ENCODE assay signal across 1 mouse cellular context in genomic region chr9:44406906-44407751, GRCm38 (mm10).
TF ChIP-seq lines count a peak whose summit lies in the region.

Gene Rps25, plus strand, starts transcription at chr9:44407139.
Gene Trappc4, minus strand, starts transcription at chr9:44407600.

TF ChIP-seq in MEL, 35 proteins besides CTCF, POLR2A, EP300 and RAD21 (continued from another document):
- TF ChIP-seq ZNF384 (IDR thresholded peaks at IDR 0.05; ENCODE audit: low read depth, low read length): no peak
- TF ChIP-seq USF2 (IDR thresholded peaks at IDR 0.05; ENCODE audit: borderline replicate concordance in 1 of 2, insufficient read depth in 1 of 2, low read depth in 1 of 2, low read length in 2 of 2): no peak
- 0 out of 2 replicates have a peak, but pooled peaks have one; percentile 33 for TF ChIP-seq ETS1 (IDR thresholded peaks at IDR 0.05; ENCODE audit: low read depth, low read length)
- TF ChIP-seq MXI1 (IDR thresholded peaks at IDR 0.05; ENCODE audit: low read depth, low read length): peak; percentile 54
- no peak for TF ChIP-seq USF1 (IDR thresholded peaks at IDR 0.05; ENCODE audit: low read depth, low read length)
- no peak for TF ChIP-seq ZKSCAN1 (IDR thresholded peaks at IDR 0.05; ENCODE audit: low read depth, low read length)
- TF ChIP-seq NELFE (IDR thresholded peaks at IDR 0.05; ENCODE audit: low read depth, low read length): peak; percentile 76
- TF ChIP-seq GATA1 (IDR thresholded peaks at IDR 0.05; ENCODE audit: low read depth, low read length): no peak
- TF ChIP-seq HCFC1 (IDR thresholded peaks at IDR 0.05; ENCODE audit: low read depth, low read length): peak; percentile 90
- peak; percentile 53 for TF ChIP-seq ZMIZ1 (IDR thresholded peaks at IDR 0.05; ENCODE audit: low read depth, low read length)
